Mouse (Mus musculus): Measurements from ENCODE around the gene Cnot10. TPM values are rescaled to one million over a fixed set of nuclear protein-coding genes. Genes with fewer than 3 reads are reported as not detected.

Cnot10 gene
- polyA plus RNA-seq, 1 experiment from 2014 or later, result 64.7 TPM

DNA sequence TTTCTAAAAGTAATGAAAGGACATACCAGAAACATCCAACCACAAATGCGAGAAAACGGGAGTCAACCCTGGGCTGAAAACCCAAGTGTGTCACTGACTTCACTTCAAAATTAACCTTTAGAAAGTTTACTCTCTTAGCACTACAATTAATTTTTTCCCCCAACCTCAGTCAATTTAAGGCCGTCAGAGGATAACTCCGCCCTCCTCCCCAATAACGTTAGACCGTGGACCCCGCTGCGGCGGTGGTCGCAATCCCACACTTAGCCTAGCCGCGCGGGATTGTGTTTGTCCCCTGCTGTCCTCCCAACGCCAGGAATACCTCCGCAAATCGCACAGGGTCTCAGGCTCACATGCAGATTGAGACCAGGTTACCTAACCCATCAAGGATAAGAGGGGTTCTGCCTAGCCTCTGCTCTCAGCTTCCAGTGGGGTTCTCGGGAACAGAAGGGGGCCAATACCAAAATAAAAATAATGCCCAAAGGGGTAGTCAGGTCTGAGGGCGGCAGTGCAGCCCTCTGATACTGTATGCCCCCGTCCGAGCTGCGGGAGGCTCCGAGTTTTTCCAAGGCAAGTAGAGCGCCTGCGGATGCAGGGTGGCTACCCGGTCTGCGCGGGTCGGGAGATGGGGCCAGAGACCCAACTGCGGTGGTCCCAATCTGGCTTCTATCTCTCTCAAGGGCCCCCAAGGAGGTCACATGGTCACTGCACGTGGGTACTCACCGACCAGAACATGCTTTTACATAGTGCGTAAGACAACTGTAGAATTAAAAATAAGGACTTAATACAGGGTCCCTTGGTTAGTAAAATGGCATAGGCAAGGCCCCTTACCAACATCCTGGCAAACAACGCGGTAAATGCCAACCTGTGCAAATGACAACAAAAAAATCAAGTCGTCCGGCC lies 79.0 kb downstream of the Cnot10 start:
- H3K4me1 ChIP-seq (replicated peaks; ENCODE audit: control insufficient read depth, insufficient read depth, low read length), result peaks cover 8% of the 10 kb centered on the region; the same call in 1 of the 2 replicates
- peaks cover 5% of the 10 kb centered on the region for H3K27me3 ChIP-seq (ENCODE audit: control insufficient read depth, insufficient read depth, low read depth, low read length)
- H3K9me3 ChIP-seq (ENCODE audit: control insufficient read depth, low read length), result no peaks in the 10 kb centered on the region
- H3K36me3 ChIP-seq (ENCODE audit: control insufficient read depth, insufficient read depth, low read length), result no peaks in the 10 kb centered on the region
- no peak for ATAC-seq (ENCODE audit: low read depth)
- 4% methylated on average over 36 of the region's 36 CpGs for WGBS
- peak overlapping the region; percentile 62 for H3K4me3 ChIP-seq (ENCODE audit: low read length)
- no peak overlapping the region for H3K27ac ChIP-seq (ENCODE audit: low read length)
- peak overlapping the region; percentile 75 for H3K9ac ChIP-seq (ENCODE audit: low read length)
- H3K4me2 ChIP-seq (ENCODE audit: low read depth, low read length), result peak overlapping the region; percentile 85

GRCm38 (mm10) chr9:114560141-114560540 lies 79.8 kb downstream of the Cnot10 start:
- Histone ChIP-seq H3K4me1 (replicated peaks; ENCODE audit: control insufficient read depth, insufficient read depth, low read length) (peaks cover 12% of the 10 kb centered on the region), H3K4me2 (ENCODE audit: low read depth, low read length) (peak overlapping the region; percentile 85), H3K9ac (ENCODE audit: low read length) (peak overlapping the region; percentile 33; the same call in 1 of the 2 replicates), H3K9me3 (ENCODE audit: control insufficient read depth, low read length) (no peaks in the 10 kb centered on the region), H3K36me3 (ENCODE audit: control insufficient read depth, insufficient read depth, low read length) (no peaks in the 10 kb centered on the region), H3K27ac (ENCODE audit: low read length) (no peak overlapping the region), H3K4me3 (ENCODE audit: low read length) (peak overlapping the region; percentile 62), H3K27me3 (ENCODE audit: control insufficient read depth, insufficient read depth, low read depth, low read length) (peaks cover 5% of the 10 kb centered on the region)
- no peak for ATAC-seq (ENCODE audit: low read depth)
- WGBS, result 27% methylated on average over 7 of the region's 7 CpGs

DNA sequence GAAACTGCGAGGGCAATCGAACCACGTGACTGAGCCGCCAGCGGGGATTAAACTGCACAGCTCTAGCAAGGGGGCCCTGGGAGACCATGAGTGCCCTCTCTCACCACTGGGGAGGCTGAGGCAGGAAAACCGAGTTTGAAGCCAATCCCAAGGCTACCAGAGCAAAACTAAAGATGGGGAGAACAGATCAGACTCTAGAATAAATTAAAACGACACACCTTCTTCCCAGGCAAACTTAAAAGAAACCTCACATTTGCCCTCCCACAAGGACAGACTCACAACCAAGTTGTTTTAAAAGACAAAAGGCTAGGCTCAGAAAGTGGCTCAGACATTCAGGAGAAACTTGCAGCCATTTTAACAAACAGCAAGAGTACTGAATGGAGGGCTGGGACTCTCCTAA lies 82.9 kb downstream of the Cnot10 start:
- H3K27me3 ChIP-seq (ENCODE audit: control insufficient read depth, insufficient read depth, low read depth, low read length), result no peaks in the 10 kb centered on the region; the same call in 1 of the 2 replicates

DNA sequence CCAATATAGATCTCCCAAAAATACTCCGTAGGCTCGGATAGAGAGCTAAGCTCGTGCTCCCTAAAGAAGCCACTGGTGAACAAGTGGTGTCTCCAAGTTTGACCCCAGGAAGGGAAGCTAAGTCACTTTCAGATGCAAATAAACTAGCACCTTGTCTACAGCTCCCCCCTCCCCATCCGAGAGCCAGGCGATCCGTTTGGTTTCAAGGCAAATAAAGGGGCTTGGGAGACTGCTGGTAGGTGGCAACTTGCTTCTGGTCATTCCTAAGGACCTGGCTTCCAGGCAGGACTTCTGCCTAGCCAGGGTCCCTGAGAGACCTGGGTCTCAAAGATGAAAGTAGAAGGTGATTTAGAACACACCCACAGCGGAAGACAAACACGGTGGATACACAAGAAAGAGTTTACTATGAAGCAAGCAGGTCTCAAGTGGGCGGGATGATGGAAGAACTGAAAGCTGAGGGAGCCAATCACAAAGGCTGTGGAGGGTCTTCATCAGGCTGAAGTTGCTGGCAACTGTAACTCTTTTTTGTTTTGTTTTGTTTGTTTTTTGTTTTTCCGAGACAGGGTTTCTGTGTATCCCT lies 83.6 kb downstream of the Cnot10 start:
- no peaks in the 10 kb centered on the region for H3K9me3 ChIP-seq (ENCODE audit: control insufficient read depth, low read length)
- H3K9ac ChIP-seq (ENCODE audit: low read length), result no peak overlapping the region
- no peak for ATAC-seq (ENCODE audit: low read depth)
- no peak overlapping the region for H3K4me2 ChIP-seq (ENCODE audit: low read depth, low read length)
- H3K27me3 ChIP-seq (ENCODE audit: control insufficient read depth, insufficient read depth, low read depth, low read length), result no peaks in the 10 kb centered on the region
- no peak overlapping the region for H3K4me3 ChIP-seq (ENCODE audit: low read length)
- 44% methylated on average over 10 of the region's 10 CpGs for WGBS
- peaks cover 20% of the 10 kb centered on the region for H3K4me1 ChIP-seq (replicated peaks; ENCODE audit: control insufficient read depth, insufficient read depth, low read length)
- no peak overlapping the region for H3K27ac ChIP-seq (ENCODE audit: low read length)
- no peaks in the 10 kb centered on the region for H3K36me3 ChIP-seq (ENCODE audit: control insufficient read depth, insufficient read depth, low read length)

More for the DNA sequence above, 82.9 kb downstream of the Cnot10 start:
- Histone ChIP-seq H3K36me3 (ENCODE audit: control insufficient read depth, insufficient read depth, low read length) (no peaks in the 10 kb centered on the region), H3K4me1 (replicated peaks; ENCODE audit: control insufficient read depth, insufficient read depth, low read length) (peaks cover 20% of the 10 kb centered on the region), H3K9ac (ENCODE audit: low read length) (no peak overlapping the region), H3K27ac (ENCODE audit: low read length) (no peak overlapping the region), H3K4me3 (ENCODE audit: low read length) (no peak overlapping the region), H3K4me2 (ENCODE audit: low read depth, low read length) (no peak overlapping the region), H3K9me3 (ENCODE audit: control insufficient read depth, low read length) (no peaks in the 10 kb centered on the region)
- WGBS, result 34% methylated on average over 7 of the region's 7 CpGs
- ATAC-seq (ENCODE audit: low read depth), result no peak

DNA sequence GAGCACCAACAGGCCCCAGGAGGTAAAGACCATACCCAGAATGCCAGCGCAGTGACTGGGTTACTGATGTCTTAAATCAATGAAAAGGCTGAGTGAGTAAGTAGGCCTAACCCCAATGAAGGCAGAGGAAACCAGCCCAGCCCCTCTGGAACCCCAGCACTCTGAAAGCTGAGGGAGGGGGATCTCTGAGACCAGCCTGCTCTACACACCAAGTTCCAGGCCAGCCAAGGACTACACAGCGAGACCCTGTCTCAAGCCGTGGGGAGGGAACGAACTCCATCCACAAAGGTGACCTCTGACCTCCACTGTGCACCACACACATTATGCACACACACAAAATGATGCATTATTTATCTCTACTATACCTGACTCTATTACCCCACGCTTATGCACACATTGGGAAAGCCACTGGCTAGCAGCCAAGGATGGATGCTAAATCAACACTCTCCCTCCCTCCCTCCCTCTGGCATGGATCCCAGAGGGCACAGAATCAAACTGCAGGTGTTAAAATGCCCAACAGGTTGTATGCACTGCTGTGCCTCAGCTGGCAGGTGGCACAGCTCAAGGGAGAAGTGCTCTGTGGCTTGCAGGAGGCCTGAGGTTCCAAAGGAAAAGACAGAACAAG lies 85.5 kb downstream of the Cnot10 start:
- Histone ChIP-seq H3K4me3 (ENCODE audit: low read length) (no peak overlapping the region), H3K9ac (ENCODE audit: low read length) (no peak overlapping the region), H3K36me3 (ENCODE audit: control insufficient read depth, insufficient read depth, low read length) (no peaks in the 10 kb centered on the region), H3K4me1 (replicated peaks; ENCODE audit: control insufficient read depth, insufficient read depth, low read length) (peaks cover 28% of the 10 kb centered on the region), H3K9me3 (ENCODE audit: control insufficient read depth, low read length) (no peaks in the 10 kb centered on the region), H3K4me2 (ENCODE audit: low read depth, low read length) (0 out of 2 replicates have a peak overlapping the region, but pooled peaks have one; percentile 2), H3K27ac (ENCODE audit: low read length) (peak overlapping the region; percentile 82), H3K27me3 (ENCODE audit: control insufficient read depth, insufficient read depth, low read depth, low read length) (no peaks in the 10 kb centered on the region)
- 44% methylated on average over 5 of the region's 5 CpGs for WGBS
- peak; percentile 84 for ATAC-seq (ENCODE audit: low read depth)

DNA sequence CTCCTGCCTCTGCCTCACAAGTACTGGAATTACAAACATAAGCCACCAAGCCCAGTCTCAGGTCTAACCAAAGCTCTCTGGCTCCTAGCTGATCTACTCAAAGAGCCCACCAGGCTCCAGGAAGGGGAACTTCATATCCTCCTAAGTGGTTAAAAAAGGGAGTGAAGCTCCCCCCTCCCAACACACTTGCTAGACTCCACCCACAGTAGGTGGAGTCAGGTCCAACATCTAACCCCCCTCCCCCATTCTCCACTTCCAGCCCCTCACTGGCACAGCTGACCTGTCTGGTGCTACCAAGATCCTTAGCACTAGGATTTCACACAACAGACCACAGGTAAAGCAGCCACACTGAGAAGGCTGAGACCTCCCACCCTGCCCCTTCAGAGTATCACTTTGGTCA lies 86.2 kb downstream of the Cnot10 start:
- no peak for ATAC-seq (ENCODE audit: low read depth)
- Histone ChIP-seq H3K4me2 (ENCODE audit: low read depth, low read length) (no peak overlapping the region), H3K36me3 (ENCODE audit: control insufficient read depth, insufficient read depth, low read length) (no peaks in the 10 kb centered on the region), H3K27ac (ENCODE audit: low read length) (peak overlapping the region; percentile 68), H3K4me1 (replicated peaks; ENCODE audit: control insufficient read depth, insufficient read depth, low read length) (peaks cover 35% of the 10 kb centered on the region), H3K9ac (ENCODE audit: low read length) (no peak overlapping the region), H3K4me3 (ENCODE audit: low read length) (no peak overlapping the region), H3K9me3 (ENCODE audit: control insufficient read depth, low read length) (no peaks in the 10 kb centered on the region), H3K27me3 (ENCODE audit: control insufficient read depth, insufficient read depth, low read depth, low read length) (no peaks in the 10 kb centered on the region)

GRCm38 (mm10) chr9:114550033-114550432 lies 90.0 kb downstream of the Cnot10 start:
- peaks cover 57% of the 10 kb centered on the region for H3K4me1 ChIP-seq (replicated peaks; ENCODE audit: control insufficient read depth, insufficient read depth, low read length)
- H3K9me3 ChIP-seq (ENCODE audit: control insufficient read depth, low read length), result no peaks in the 10 kb centered on the region
- no peaks in the 10 kb centered on the region for H3K36me3 ChIP-seq (ENCODE audit: control insufficient read depth, insufficient read depth, low read length)
- H3K27me3 ChIP-seq (ENCODE audit: control insufficient read depth, insufficient read depth, low read depth, low read length), result no peaks in the 10 kb centered on the region
- H3K4me2 ChIP-seq (ENCODE audit: low read depth, low read length), result no peak overlapping the region
- no peak overlapping the region for H3K4me3 ChIP-seq (ENCODE audit: low read length)
- H3K9ac ChIP-seq (ENCODE audit: low read length), result 0 out of 2 replicates have a peak overlapping the region, but pooled peaks have one; percentile 21
- 12% methylated on average over 6 of the region's 6 CpGs for WGBS
- no peak for ATAC-seq (ENCODE audit: low read depth)
- H3K27ac ChIP-seq (ENCODE audit: low read length), result peak overlapping the region; percentile 50

DNA sequence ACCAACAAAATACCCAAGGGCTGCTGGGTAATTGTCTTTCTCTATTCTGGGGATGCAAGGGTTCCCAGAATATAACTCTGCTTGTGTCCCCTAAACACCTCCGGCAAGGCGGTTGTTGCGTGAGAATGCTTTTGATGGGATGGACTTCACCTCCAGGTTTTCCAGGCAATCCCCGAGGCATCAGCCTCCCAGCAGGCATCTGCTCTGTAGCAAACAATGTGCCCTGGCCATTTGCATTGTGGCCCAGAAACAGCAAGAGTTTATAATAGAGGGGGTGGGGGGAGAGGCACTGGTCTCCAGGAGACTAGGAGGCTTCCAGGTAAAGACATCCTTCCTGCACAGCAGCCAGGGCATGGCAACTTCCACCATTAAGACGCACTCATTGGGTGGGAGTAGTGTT lies 90.9 kb downstream of the Cnot10 start:
- Histone ChIP-seq H3K9ac (ENCODE audit: low read length) (no peak overlapping the region), H3K27me3 (ENCODE audit: control insufficient read depth, insufficient read depth, low read depth, low read length) (no peaks in the 10 kb centered on the region), H3K36me3 (ENCODE audit: control insufficient read depth, insufficient read depth, low read length) (no peaks in the 10 kb centered on the region), H3K27ac (ENCODE audit: low read length) (peak overlapping the region; percentile 82; the same call in 1 of the 2 replicates), H3K9me3 (ENCODE audit: control insufficient read depth, low read length) (no peaks in the 10 kb centered on the region), H3K4me3 (ENCODE audit: low read length) (no peak overlapping the region), H3K4me2 (ENCODE audit: low read depth, low read length) (no peak overlapping the region), H3K4me1 (replicated peaks; ENCODE audit: control insufficient read depth, insufficient read depth, low read length) (peaks cover 62% of the 10 kb centered on the region)
- no peak for ATAC-seq (ENCODE audit: low read depth)
- 54% methylated on average over 5 of the region's 5 CpGs for WGBS

GRCm38 (mm10) chr9:114548496-114548895 lies 91.5 kb downstream of the Cnot10 start:
- Histone ChIP-seq H3K9ac (ENCODE audit: low read length) (0 out of 2 replicates have a peak overlapping the region, but pooled peaks have one; percentile 34), H3K4me1 (replicated peaks; ENCODE audit: control insufficient read depth, insufficient read depth, low read length) (peaks cover 60% of the 10 kb centered on the region), H3K4me2 (ENCODE audit: low read depth, low read length) (no peak overlapping the region), H3K27me3 (ENCODE audit: control insufficient read depth, insufficient read depth, low read depth, low read length) (no peaks in the 10 kb centered on the region), H3K9me3 (ENCODE audit: control insufficient read depth, low read length) (no peaks in the 10 kb centered on the region), H3K36me3 (ENCODE audit: control insufficient read depth, insufficient read depth, low read length) (no peaks in the 10 kb centered on the region), H3K27ac (ENCODE audit: low read length) (peak overlapping the region; percentile 82), H3K4me3 (ENCODE audit: low read length) (no peak overlapping the region)
- 41% methylated on average over 4 of the region's 4 CpGs for WGBS
- no peak for ATAC-seq (ENCODE audit: low read depth)

Measured in lung, embryonic 16.5 days (tissue).